Mouse (Mus musculus): Measurements from ENCODE around the gene Spdya. TPM values are rescaled to one million over a fixed set of nuclear protein-coding genes. Genes with fewer than 3 reads are reported as not detected.
A peak's percentile ranks its signal among the peaks of the same experiment; 100 is the strongest.

The Spdya gene
- polyA plus RNA-seq, 1 experiment from 2014 or later, result 1.3 TPM

DNA sequence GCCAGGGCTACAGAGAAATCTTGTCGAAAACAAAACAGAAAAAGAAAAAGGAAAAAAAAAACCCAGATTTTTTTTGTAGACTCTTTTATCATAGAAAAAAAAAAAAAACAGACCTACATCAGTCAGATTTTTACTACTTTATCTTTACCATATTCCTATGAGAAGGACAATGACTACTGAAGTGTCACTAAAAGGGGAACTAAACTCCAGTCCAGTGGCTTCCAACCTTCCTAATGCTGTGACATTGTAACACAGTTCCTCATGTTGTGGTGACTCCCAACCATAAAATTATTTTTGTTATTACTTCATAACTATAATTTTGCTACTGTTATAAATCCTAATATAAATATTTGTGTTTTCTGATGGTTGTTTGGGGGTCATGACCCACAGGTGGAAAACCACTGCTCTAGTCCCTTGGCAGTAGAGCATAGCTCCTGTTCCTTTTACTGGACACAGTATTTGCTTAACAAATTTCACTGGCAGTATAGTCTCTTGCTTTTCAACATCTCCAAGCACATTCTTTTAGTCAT, 27.4 kb downstream of the Spdya start:
- no peak for ATAC-seq (replicated peaks)

DNA sequence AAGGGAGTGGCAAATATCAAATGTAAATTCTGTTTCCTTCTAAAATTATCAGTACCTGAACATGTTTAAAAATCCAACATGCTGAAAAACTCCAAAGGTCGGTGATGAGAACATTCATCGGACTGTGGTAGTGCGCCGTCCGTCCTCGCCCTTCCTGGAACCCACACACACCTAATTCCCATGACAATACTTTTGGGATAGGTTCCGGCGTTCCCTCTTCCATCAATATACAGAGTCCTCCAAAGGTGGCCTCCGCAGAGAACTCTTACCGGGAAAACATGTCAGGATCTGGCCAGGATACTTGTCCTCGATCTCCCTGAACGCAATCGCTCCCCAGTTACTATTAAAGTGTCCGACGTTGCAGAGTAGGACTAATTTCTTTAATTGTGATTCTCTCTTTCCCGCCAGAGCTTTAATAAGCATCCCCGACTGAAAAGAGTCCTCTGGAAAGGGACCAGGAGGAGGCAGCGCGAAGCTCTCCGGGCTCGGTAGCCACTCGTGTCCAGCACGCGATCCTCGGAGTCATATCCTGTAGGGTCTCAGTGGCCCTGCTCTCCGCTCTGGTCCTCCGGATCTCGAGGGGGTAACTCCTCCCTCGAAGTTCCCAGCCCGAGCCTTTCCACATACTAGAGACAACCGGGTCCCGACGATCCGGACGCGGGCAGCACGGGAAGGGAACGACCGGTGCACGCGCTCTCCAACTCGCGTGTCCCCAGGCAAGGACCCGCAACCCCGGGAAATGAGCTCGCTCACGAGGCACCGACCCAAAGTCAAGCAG, 46.2 kb downstream of the Spdya start:
- H3K27me3 ChIP-seq, result no peaks in the 10 kb centered on the region
- H3K36me3 ChIP-seq, result no peaks in the 10 kb centered on the region
- H3K4me2 ChIP-seq (replicated peaks), result peak overlapping the region; percentile 86
- H3K9ac ChIP-seq (replicated peaks), result peak overlapping the region; percentile 68
- peak overlapping the region; percentile 64 for H3K27ac ChIP-seq (replicated peaks)
- H3K9me3 ChIP-seq, result no peaks in the 10 kb centered on the region
- peak; percentile 80 for ATAC-seq (replicated peaks)
- H3K4me1 ChIP-seq, result peaks cover 28% of the 10 kb centered on the region
- H3K4me3 ChIP-seq, result peak overlapping the region; percentile 76
- WGBS, result under 1% methylated on average over 48 of the region's 48 CpGs

More for the DNA sequence above, 27.4 kb downstream of the Spdya start:
- H3K9ac ChIP-seq (replicated peaks), result no peak overlapping the region
- no peaks in the 10 kb centered on the region for H3K27me3 ChIP-seq
- no peak overlapping the region for H3K4me3 ChIP-seq
- H3K4me1 ChIP-seq, result no peaks in the 10 kb centered on the region
- H3K27ac ChIP-seq (replicated peaks), result no peak overlapping the region
- H3K36me3 ChIP-seq, result no peaks in the 10 kb centered on the region
- no peak overlapping the region for H3K4me2 ChIP-seq (replicated peaks)
- 88% methylated on average over 1 of the region's 1 CpGs for WGBS
- H3K9me3 ChIP-seq, result no peaks in the 10 kb centered on the region

DNA sequence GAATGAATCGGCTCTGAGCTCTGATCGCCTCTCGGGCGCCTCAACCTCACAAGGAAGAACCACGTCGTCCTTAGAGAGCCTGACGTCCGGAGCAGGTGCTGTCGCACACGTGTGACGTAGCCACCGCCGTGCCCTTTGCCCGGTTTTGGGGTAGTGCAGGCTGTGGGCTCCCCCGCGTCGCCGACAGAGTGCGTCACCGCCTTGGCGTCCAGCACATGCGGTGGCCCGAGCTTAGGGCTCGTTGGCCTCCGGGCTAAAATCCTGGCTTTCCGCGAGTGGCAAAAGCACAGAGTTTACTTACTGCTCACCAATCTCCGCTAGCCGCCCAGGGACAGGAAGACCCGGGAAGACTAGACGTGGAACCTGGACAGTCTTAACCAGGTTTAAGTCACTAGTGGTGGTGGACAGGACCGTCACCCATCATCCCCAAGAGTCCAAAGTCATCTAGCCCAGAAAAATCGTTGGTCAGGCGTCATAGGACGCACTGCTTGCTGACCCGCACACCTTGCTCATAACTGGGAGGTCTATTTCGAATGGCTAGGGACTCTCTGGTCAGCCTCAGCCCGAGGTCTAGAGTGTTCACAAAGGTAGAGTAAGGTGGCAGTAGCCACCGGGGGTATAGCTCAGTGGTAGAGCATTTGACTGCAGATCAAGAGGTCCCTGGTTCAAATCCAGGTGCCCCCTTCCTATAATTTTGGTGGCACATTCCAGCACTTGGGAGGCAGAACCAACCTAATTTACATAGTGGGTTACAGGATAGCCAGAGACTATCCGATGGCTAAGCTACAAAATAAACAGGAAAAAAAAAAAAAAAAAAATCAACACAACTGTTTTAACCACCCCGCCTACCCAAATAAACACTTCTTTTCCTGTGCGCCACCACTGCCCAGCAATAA, 47.0 kb downstream of the Spdya start:
- ATAC-seq (replicated peaks), result peak; percentile 99
- H3K9me3 ChIP-seq, result no peaks in the 10 kb centered on the region
- H3K9ac ChIP-seq (replicated peaks), result peak overlapping the region; percentile 68
- H3K36me3 ChIP-seq, result no peaks in the 10 kb centered on the region
- H3K27ac ChIP-seq (replicated peaks), result peak overlapping the region; percentile 64
- peak overlapping the region; percentile 86 for H3K4me2 ChIP-seq (replicated peaks)
- WGBS, result 5% methylated on average over 42 of the region's 42 CpGs
- peak overlapping the region; percentile 76 for H3K4me3 ChIP-seq
- H3K27me3 ChIP-seq, result no peaks in the 10 kb centered on the region
- H3K4me1 ChIP-seq, result peaks cover 28% of the 10 kb centered on the region

DNA sequence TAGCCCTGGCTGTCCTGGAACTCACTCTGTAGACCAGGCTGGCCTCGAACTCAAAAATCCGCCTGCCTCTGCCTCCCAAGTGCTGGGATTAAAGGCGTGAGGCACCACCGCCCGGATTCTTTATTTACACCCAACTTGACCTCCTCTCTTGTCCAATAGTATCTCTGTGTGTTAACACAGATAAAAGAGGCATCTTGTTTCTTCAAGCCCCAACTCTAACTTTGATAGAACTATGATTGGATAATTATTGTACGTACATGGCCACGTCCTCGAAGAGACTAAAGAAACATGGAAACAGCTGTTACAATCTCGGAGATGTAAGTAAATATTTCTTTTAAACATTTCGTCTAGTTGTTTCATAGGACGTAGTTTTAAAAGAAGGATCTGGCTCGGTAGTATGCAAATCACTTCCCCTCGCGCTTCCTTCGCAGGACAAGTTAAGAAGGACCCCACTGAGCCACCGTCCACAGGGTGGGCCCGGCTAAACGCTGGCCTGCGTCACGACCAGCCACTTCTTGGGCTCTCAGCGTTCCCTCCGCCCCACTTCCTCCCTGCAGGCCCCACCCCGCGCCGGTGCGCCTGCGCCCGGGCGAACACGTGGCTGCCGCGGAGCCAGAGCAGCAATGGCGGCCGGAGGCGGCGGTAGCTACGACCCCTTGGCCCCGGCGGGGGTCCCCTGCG, 63.9 kb downstream of the Spdya start, which contains the start of gene Wdr43:
Wdr43 (plus strand) TSS at position 258 of the 681 bp plus-strand sequence.
- peak; percentile 100 for ATAC-seq (replicated peaks)
- WGBS, result 6% methylated on average over 40 of the region's 40 CpGs
- Histone ChIP-seq H3K4me3 (peak within 1 kb of the TSS; percentile 96), H3K9me3 (no peaks in the 10 kb centered on the region), H3K36me3 (peaks cover 3% of the 10 kb centered on the region; the same call in 1 of the 2 replicates), H3K4me2 (replicated peaks) (peak within 1 kb of the TSS; percentile 69), H3K4me1 (peaks cover 24% of the 10 kb centered on the region), H3K9ac (replicated peaks) (peak within 1 kb of the TSS; percentile 85), H3K27me3 (no peaks in the 10 kb centered on the region), H3K27ac (replicated peaks) (peak within 1 kb of the TSS; percentile 47; the same call in 1 of the 2 replicates)

DNA sequence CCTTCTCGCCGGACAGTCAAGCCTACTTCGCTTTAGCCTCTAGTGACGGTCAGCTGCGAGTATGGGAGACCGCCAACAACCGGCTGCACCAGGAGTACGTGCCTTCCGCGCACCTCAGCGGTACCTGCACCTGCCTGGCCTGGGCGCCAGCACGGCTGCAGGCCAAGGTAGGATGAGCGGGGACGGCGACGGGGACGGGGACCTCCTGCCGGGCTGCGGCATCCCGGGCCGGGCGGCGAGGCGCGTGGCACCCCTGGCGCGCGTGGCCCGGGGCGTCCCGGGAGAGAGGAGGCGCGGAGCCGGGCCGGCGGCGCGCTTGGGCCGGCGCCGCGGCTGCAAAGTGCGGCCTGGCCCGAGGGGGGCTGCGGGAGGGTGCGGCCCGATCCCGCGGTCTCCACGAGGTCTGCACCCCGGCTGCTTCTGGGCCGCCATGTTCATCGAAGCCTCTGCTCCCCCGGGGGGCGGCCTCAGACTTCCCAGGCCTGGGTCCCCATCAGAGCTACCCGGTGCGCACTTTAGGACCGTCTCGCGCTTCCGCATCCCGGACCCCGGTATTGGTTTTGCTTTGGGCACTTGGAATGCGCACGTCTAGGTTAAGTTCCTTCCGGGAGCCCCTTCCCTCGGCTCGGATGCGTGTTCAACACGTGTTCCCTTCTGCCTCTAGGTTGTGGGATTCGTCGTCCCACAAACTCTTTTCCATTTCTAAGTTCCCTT, 64.6 kb downstream of the Spdya start:
- H3K27ac ChIP-seq (replicated peaks), result peak overlapping the region; percentile 47; the same call in 1 of the 2 replicates
- H3K9ac ChIP-seq (replicated peaks), result peak overlapping the region; percentile 85
- H3K36me3 ChIP-seq, result peaks cover 3% of the 10 kb centered on the region; the same call in 1 of the 2 replicates
- H3K4me3 ChIP-seq, result peak overlapping the region; percentile 96
- ATAC-seq (replicated peaks), result peak; percentile 83
- peak overlapping the region; percentile 69 for H3K4me2 ChIP-seq (replicated peaks)
- no peaks in the 10 kb centered on the region for H3K9me3 ChIP-seq
- peaks cover 24% of the 10 kb centered on the region for H3K4me1 ChIP-seq
- under 1% methylated on average over 68 of the region's 73 CpGs for WGBS
- H3K27me3 ChIP-seq, result no peaks in the 10 kb centered on the region

DNA sequence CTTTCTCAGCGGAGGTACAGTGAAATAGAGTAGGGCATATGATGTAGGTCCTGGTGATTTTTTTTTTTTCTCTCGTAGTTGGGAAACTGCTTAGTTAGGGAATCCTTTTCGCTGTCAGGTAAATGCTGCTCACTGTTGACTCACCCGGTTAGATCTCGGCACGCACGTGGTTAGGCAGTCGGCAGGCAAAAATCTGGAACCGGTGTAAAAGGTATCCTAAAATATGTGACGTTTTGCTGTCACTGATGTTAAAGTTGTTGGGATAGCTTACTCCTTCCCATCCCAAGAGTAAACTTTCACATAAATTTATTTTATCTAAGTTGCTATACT, 65.1 kb downstream of the Spdya start:
- Histone ChIP-seq H3K4me2 (replicated peaks) (peak overlapping the region; percentile 69), H3K9me3 (no peaks in the 10 kb centered on the region), H3K27me3 (no peaks in the 10 kb centered on the region), H3K36me3 (peaks cover 3% of the 10 kb centered on the region; the same call in 1 of the 2 replicates), H3K4me3 (peak overlapping the region; percentile 96), H3K4me1 (peaks cover 24% of the 10 kb centered on the region), H3K9ac (replicated peaks) (peak overlapping the region; percentile 85), H3K27ac (replicated peaks) (no peak overlapping the region)
- 0% methylated on average over 10 of the region's 10 CpGs for WGBS
- ATAC-seq (replicated peaks), result no peak

DNA sequence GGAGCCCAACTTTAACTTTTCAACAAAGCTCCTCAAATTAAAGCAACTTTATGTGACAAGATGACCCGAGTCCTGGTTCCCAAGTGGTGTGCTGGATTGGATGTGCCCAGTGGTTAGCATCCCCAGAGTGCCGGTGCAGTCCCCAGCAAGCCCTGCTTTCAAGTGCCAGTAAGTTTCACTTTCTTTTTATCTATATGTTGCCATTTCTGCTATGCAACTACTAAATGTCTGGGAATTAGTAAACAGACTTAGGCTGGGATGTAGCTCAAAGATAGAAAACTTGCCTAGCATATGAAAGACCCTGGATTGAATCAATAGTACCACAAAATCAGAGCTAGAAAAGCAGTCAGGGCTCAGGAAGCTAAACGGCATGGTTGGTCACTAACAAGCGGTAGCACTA, 66.1 kb downstream of the Spdya start:
- no peak for ATAC-seq (replicated peaks)
- Histone ChIP-seq H3K9me3 (no peaks in the 10 kb centered on the region), H3K9ac (replicated peaks) (no peak overlapping the region), H3K27ac (replicated peaks) (no peak overlapping the region), H3K36me3 (peaks cover 3% of the 10 kb centered on the region; the same call in 1 of the 2 replicates), H3K4me3 (no peak overlapping the region), H3K27me3 (no peaks in the 10 kb centered on the region), H3K4me2 (replicated peaks) (peak overlapping the region; percentile 5; the same call in 1 of the 2 replicates), H3K4me1 (peaks cover 24% of the 10 kb centered on the region)
- WGBS, result 82% methylated on average over 4 of the region's 4 CpGs

DNA sequence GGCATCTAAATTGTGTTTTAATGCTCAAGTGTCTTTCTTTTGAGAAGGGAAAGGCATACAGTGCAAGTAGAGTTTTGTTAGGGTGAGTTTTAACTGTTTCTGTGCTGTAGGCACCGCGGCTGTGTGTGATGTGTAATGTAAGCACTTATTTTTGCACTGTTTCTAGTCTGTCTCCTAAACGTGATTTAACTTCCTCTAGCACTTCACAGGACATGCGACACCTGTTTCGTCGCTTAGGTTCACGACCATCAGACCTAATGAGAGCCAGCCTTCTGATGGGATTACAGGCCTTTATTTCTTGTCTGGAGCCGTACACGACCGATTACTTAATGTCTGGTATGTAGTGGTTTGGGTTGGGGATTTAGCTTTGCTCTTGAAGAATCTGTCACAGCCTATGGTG, 79.9 kb downstream of the Spdya start:
- peaks cover 69% of the 10 kb centered on the region for H3K36me3 ChIP-seq
- no peaks in the 10 kb centered on the region for H3K9me3 ChIP-seq
- H3K9ac ChIP-seq (replicated peaks), result no peak overlapping the region
- no peak overlapping the region for H3K4me2 ChIP-seq (replicated peaks)
- H3K27me3 ChIP-seq, result no peaks in the 10 kb centered on the region
- no peaks in the 10 kb centered on the region for H3K4me1 ChIP-seq
- H3K27ac ChIP-seq (replicated peaks), result no peak overlapping the region
- no peak for ATAC-seq (replicated peaks)
- H3K4me3 ChIP-seq, result no peak overlapping the region
- 87% methylated on average over 10 of the region's 10 CpGs for WGBS

DNA sequence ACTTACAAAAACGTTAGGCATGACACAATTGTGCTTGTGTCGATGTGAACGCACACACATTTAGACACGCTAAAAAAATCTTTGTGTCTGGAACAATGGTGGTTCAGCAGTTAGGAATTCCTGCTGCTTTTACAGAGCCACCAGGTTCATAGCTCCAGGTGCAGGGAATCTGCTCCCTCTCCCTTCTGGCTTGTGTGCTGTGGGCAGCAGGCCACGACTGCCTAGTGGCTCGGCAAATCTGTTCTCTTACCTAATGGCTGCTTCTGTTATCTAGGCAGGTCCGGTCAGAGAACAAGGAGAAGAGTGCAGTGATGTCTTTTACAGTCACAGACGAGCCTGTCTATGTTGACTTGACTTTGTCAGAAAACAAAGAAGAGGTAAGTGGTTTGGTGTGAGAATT, 81.5 kb downstream of the Spdya start:
- 88% methylated on average over 8 of the region's 8 CpGs for WGBS
- H3K27ac ChIP-seq (replicated peaks), result no peak overlapping the region
- H3K4me3 ChIP-seq, result no peak overlapping the region
- H3K4me2 ChIP-seq (replicated peaks), result no peak overlapping the region
- H3K9me3 ChIP-seq, result no peaks in the 10 kb centered on the region
- no peaks in the 10 kb centered on the region for H3K27me3 ChIP-seq
- no peaks in the 10 kb centered on the region for H3K4me1 ChIP-seq
- H3K9ac ChIP-seq (replicated peaks), result no peak overlapping the region
- peaks cover 67% of the 10 kb centered on the region for H3K36me3 ChIP-seq
- no peak for ATAC-seq (replicated peaks)

DNA sequence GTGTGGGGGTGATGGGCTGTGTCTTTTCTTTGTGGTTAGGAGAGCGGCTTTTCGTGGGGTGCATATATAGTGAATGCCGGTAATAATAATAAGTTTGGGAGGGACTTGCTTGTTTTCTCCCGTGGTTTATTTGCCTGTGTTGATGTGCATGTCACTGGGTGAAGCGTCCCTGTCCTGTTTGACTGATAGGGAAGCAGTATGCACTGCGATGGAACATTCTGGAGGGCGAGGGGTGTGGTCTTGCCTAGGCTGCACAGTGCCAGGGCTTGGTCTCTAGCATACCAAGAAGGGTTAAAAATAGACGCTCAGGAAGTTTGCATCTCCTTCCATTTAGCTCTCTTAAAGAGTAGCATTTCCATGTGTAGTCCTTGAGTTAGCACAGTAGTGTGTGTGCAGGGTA, 84.9 kb downstream of the Spdya start:
- Histone ChIP-seq H3K27me3 (no peaks in the 10 kb centered on the region), H3K4me1 (no peaks in the 10 kb centered on the region), H3K4me3 (no peak overlapping the region), H3K9ac (replicated peaks) (no peak overlapping the region), H3K27ac (replicated peaks) (no peak overlapping the region), H3K9me3 (no peaks in the 10 kb centered on the region), H3K4me2 (replicated peaks) (no peak overlapping the region), H3K36me3 (peaks cover 78% of the 10 kb centered on the region)
- 89% methylated on average over 8 of the region's 8 CpGs for WGBS
- no peak for ATAC-seq (replicated peaks)

DNA sequence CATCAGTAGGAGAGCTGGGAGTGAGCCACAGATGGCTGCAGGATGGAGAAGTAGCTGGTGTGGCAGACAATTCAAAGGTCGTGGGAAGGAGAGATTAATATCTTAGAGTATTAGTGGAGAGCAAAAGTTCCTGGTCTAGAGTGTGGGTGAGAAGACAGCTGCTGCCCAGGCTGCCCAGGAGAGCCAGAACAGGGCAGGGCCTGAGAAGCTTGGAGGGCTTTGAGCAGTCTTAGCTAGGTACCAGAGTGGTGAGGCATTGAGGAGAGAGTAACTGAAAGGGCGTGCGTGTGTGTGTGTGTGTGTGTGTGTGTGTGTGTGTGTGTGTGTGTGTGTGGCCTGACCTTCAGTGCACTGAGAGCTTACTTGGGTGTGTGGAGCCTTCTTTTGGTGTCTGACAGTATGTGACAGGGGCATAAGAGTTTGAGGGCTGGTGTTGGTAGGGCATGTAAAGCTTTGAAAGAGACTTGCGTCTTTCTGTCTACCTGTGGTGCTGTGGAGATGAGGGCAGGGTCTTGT, 85.9 kb downstream of the Spdya start:
- peaks cover 81% of the 10 kb centered on the region for H3K36me3 ChIP-seq

More for the DNA sequence above, 85.9 kb downstream of the Spdya start:
- no peaks in the 10 kb centered on the region for H3K4me1 ChIP-seq
- H3K9ac ChIP-seq (replicated peaks), result no peak overlapping the region
- 93% methylated on average over 4 of the region's 4 CpGs for WGBS
- H3K27ac ChIP-seq (replicated peaks), result no peak overlapping the region
- ATAC-seq (replicated peaks), result no peak
- no peaks in the 10 kb centered on the region for H3K27me3 ChIP-seq
- no peak overlapping the region for H3K4me2 ChIP-seq (replicated peaks)
- H3K4me3 ChIP-seq, result no peak overlapping the region
- H3K9me3 ChIP-seq, result no peaks in the 10 kb centered on the region

Measured in forebrain, embryonic 15.5 days (tissue).